ENCODE assay signal across 36 mouse cellular contexts in the genomic region with DNA sequence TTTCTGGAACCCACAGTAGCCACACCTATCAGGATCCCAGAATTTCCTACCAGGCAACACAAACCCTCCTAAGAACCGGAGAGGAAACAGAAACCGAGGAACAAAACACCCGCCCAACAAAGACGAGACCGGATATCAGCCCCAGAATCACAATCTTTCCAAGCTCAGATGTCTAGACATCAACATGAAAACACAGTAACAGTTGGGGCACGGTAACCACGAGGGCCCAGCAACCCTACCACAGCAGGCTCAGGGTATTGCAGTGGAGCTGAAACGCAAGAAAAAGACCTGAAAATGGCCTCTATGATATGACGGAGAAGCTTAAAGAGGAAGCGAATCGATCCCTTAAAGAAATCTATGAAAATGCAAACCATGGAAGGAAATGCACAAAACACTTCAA. TPM values are rescaled to one million over a fixed set of nuclear protein-coding genes. Genes with fewer than 3 reads are reported as not detected.
DNase-seq lines count a peak whose midpoint lies in the region.
"Had no signal": no experiment of that assay in that cellular context is flagged by ENCODE, and none has a peak within 500 bp of the region (broad histone marks: within the 10 kb centered on the region; RNA-seq: fewer than 3 reads in every experiment).

No protein-coding gene starts in this region.

- intact Hi-C loops in heart, postnatal 10 days (cut with DNase I) = no loop called here
- intact Hi-C loops in heart, postnatal 36 days (cut with DNase I) = no loop called here

- DNase-seq in CD4-positive, CD25-positive, alpha-beta regulatory T cell, adult 2 months (ENCODE audit: low read depth, low spot score) = peak; percentile 83
- DNase-seq in T-cell, adult 2 months (ENCODE audit: low spot score) = peak; percentile 73
- DNase-seq in thymus, postnatal 0 days (ENCODE audit: low spot score) = peak; percentile 61
- peak; percentile 30 for DNase-seq in thymus, postnatal 4 days
- no peak for DNase-seq in heart, postnatal 10 days
- DNase-seq in heart, postnatal 36 days = no peak
- no peak for DNase-seq in right cerebral cortex, postnatal 36 days (ENCODE audit: low spot score in 2 of 2)
- DNase-seq: adrenal gland, adult 2 months; cerebellum, adult 8-10 months; cerebellum, postnatal 25 days; gastrocnemius, postnatal 25 days; heart, adult 11 months; heart, postnatal 4 days; kidney, adult 11 months; kidney, postnatal 36 days; liver; lung, adult 2 months; lung, postnatal 10 days had no signal

RNA-seq across cellular contexts. Expression of gene Gm17657, which starts 15.6 kb away (rescaled TPM):
- not detected in 2 replicates for polyA plus RNA-seq in thymus, postnatal 0 days (2015; fragmentation: Nextera tagmentation; extraction: Ambion mirVana)
- total RNA-seq in heart, postnatal 10 days (2021) = not detected
- not detected for total RNA-seq in heart, postnatal 36 days (2021)
- total RNA-seq: adrenal gland, adult 2 months; gastrocnemius, adult 18-20 months; gastrocnemius, postnatal 25 days; heart, postnatal 4 days; layer of hippocampus, adult 2 months; layer of hippocampus, postnatal 25 days; megakaryocyte-erythroid progenitor cell, adult 5-6 weeks had no signal
- polyA plus RNA-seq: adrenal gland, adult 2 months; embryonic facial prominence, embryonic 11.5 days; forebrain, embryonic 13.5 days; heart, embryonic 10.5 days; heart, embryonic 15.5 days; hindbrain, embryonic 13.5 days; kidney, embryonic 15.5 days; limb, embryonic 11.5 days; liver, embryonic 14.5 days; lung, adult 2 months; macrophage; midbrain, embryonic 13.5 days; neural tube, embryonic 14.5 days; Patski; small intestine, adult 2 months; stomach, embryonic 16.5 days had no signal

RNA-seq across cellular contexts. Expression of gene Tbc1d22b, which starts 15.7 kb away (rescaled TPM):
- polyA plus RNA-seq in thymus, postnatal 0 days (2015; fragmentation: Nextera tagmentation; extraction: Ambion mirVana) = 10.7 and 13.8 TPM in 2 replicates
- total RNA-seq in heart, postnatal 10 days (2021) = 10 to 100 TPM; 15.4 to 16.2 TPM
- 10 to 100 TPM; 11.9 to 12.5 TPM for total RNA-seq in heart, postnatal 36 days (2021)

RNA-seq across cellular contexts. Expression of gene Tmem217, which starts 18.3 kb away (rescaled TPM):
- polyA plus RNA-seq in thymus, postnatal 0 days (2015; fragmentation: Nextera tagmentation; extraction: Ambion mirVana) = 0.62 and 1.2 TPM in 2 replicates
- not detected for total RNA-seq in heart, postnatal 10 days (2021)
- total RNA-seq in heart, postnatal 36 days (2021) = not detected
- total RNA-seq: adrenal gland, adult 2 months; gastrocnemius, adult 18-20 months; gastrocnemius, postnatal 25 days; heart, postnatal 4 days; layer of hippocampus, adult 2 months; megakaryocyte-erythroid progenitor cell, adult 5-6 weeks had no signal

RNA-seq across cellular contexts. Expression of gene Pim1, which starts 43.3 kb away (rescaled TPM):
- polyA plus RNA-seq in thymus, postnatal 0 days (2015; fragmentation: Nextera tagmentation; extraction: Ambion mirVana) = 78.6 and 81.4 TPM in 2 replicates
- total RNA-seq in heart, postnatal 10 days (2021) = 10 to 100 TPM; 40.6 to 51.5 TPM
- total RNA-seq in heart, postnatal 36 days (2021) = 10 to 100 TPM; 22.3 to 36.3 TPM

Comparison
In these comparisons a context has a peak if more than half of its experiments do, and no peak if none do; other contexts are left out.
1. DNase-seq: peak in CD4-positive, CD25-positive, alpha-beta regulatory T cell, adult 2 months (single experiment), T-cell, adult 2 months (single experiment), thymus, postnatal 0 days (single experiment) and thymus, postnatal 4 days (single experiment); none in heart, postnatal 10 days (0 of 2), heart, postnatal 36 days (0 of 2) and right cerebral cortex, postnatal 36 days (0 of 2).